Mouse (Mus musculus) mature B cell (primary cell): Measurements from ENCODE around the gene Cygb.

ENCODE experiments used
- in situ Hi-C: fragments of 300-500 bp; cut with MboI; formaldehyde crosslinking; loops from 2 replicates; pipeline ENCODE4 v1.14.3; 2019

Cygb gene

DNA sequence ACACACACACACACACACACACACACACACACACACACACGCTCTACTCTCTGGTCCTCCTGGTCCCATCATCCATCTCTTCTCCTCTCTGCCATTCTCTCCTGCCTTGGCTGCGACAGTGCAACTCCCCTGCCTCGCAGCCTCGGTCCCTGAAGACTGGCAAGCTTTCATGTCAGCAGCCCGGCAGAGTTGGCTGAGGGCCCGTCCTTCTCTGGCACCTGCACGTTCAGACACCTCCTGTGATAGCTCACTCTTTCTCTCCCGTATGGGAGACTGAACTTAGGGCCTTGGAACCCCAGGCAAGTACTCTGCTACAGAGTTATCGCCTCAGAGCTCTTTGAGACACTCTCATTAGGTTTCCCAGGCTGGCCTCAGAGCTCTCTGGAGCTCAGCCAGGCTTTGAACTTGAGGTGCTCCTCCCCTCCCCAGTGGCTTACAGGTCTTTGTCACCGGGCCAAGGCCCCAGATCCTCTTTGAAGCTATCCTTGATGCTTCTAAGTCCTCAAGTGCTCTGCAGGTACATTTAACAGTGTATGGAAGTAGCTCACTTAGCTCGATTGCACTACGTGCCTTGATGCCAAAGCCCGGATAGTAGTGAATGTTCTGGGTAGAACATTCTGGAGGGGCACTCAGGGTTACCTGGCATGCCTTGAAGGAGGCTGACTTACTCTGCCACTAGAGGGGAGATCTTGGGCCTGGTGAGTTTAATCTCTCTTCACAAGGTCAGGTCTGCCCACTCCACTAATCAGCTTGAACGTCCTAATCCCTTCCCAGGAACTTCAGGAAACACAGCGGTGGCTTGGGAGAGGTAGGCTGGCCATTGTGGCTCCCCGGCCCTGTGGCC is 2.5 kb upstream of the Cygb start:
- in situ Hi-C loops = no loop called here

DNA sequence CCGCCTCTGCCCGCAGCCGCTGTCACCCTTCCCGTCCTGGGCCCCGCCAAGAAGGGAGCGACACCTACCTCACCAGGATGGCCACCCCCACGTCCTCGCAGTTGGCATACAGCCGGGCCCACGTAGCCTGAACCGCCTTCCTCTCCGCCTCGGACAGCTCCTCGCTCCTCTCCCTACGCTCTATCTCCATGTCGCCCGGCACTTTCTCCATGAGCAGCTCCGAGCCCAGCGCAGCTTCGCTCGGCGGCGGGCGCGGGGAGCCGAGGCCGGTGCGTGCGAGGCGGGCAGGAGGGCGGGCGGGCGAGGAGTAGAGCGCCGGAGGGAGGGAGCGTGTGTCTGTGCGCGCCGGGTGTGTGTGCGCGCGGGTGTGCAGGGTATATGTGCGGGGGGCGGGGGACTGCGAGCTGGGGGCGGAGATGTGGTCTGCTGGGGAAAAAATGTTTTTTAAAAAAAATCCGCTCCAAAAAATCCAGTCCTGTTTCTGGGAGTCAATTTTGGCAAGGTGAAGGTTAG is 348 bp downstream of the Cygb start:
- in situ Hi-C loops = no loop called here

DNA sequence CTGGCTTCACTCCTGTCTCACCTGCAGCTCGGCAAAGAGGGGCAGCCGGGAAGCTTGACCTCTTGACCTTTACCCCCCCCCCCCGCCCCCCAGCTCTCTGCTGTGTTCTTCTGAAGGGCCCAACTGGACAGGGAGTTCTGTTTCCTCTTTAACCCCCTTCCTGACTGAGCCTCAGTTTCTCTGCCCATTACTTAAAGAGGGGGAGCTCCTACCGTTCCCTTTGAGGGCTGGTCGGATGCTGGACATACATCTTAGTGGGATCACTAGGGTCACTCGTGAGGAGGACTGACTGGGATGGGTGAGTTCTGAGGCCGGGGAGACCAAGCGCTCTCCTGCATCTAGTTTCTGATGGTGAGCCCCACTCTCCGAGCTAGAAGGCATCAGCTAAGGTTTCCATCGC is 879 bp downstream of the Cygb start, which contains the start of gene Prcd:
Prcd (plus strand) TSS at position 301 of the 400 bp plus-strand sequence.
- in situ Hi-C loops = no loop called here

DNA sequence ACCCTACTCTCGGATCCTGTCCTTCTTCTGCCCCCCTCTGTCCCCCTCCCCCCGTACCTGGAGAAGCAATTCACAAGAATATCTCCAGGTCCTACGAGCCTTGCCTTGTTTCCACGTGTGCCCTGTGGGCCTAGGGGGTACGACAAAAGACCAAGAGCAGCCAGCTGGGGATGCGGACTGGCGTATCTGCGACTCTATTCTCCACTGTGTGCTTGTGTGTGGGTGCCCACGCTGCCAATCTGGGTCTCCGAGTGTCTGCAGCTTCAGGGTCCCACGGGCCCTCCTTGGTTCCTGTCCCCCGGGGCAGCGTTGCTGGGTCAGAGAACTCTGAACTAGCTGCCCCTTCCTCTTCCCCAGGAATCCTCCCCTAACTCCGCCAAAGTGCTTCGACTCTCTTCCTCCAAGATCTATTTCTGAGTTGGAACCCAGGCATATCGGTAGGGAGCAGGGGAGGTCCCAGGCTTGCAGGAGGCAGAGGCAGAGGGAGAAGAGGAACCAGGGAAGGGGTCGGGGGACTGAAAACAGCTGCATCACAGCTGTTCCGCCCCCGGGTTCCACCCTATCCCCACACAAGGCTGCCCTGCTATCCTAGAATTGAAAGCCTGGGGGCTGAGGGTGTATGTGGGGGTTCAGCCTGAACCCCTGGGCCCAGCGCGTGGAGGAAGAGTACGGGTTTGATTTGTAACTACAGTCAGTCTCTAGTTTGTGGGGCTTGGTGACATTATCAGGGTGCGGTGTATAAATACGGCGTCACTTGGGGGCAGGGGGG is 1.6 kb downstream of the Cygb start:
- in situ Hi-C loops = no loop called here

DNA sequence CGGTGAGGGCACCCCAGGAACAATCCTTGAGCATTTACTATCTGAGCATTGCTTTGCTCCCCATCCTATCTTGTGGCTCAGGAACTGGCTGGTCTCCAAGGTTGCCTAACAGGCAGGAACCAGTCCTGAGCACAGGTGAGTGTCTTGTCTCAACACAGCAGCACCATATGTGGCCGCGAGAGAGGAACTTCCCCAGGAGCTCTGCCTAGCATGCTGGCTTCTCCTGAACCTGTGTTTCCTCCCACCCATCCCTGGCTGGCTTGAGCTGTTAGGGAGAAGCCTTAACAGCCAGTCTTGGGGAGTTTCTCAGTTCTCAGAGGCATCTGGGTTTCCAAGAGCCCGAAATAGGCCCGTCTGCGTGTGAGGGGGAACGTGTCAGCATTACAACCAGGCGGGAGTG is 2.8 kb downstream of the Cygb start:
- in situ Hi-C loops = no loop called here

DNA sequence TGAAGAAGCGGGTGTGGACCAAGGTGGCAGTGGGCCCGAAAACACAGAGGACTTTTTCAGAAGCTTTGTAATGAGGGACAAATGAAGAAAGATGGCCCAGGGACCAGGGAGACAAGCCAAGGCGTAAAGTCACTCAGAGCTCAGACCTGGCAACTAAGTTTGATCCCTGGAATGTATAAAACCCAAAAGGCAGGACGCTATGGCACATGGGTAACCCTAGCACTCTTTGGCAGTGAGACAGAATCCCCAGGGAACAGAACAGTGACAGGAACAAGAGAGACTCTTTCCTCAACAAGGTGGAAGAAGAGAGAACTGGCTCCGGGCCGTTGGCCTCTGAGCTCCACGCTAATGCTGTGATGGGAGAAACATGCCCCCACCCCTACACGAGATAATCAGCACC is 3.3 kb downstream of the Cygb start:
- in situ Hi-C loops = no loop called here

DNA sequence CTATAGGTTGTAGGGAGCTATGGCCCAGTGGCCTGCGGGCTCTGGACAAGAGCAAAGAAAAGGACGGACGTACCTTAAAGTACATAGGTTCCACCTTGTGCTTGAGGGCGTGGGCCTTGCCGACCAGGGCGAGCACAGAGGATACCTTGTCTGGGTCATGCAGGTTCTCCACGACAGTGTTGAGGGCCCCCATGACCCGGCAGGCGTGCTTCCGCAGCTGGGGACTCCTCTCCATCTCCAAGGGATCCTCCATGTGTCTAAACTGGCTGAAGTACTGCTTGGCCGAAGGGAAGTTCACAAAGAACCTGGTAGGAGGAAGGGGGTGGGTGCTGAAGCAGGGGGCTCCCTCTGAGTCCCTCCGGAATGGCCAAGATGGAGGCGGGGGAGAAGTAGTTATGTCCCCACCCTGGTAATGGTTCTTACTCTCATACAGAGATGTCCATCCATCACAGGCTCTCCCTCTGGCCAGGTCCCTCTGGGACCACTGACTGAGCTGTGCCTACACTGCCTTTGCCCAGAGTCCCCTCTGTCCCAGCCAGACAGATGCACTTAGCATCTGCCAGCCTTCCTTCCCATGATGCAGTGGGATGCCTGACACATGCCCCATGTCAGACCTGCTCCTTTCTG is 4.3 kb downstream of the Cygb start:
- in situ Hi-C loops = loop anchor here (10.0 kb wide), 1 partner anchor 155 kb away; no protein-coding TSS in a partner anchor

DNA sequence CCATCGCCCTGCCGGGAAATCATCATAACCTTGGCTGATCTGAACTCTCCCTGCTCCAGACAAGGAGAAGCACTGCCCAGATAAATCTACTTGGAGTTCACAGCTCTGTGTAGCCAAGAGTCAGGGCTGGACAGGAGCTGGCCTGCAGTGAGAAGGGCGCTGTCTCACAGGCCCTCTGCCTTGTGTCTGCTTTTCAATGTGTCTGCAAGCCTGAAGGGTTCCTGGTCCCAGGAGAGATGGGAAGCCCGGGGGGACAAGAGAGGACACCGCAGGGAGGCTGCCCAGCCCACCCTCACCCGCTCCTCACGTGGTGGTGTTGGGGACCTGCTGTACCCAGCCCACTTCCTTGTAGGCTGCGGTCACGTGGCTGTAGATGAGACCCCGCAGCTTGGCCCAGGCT is 5.1 kb downstream of the Cygb start:
- in situ Hi-C loops = loop anchor here (10.0 kb wide), 1 partner anchor 156 kb away; no protein-coding TSS in a partner anchor

DNA sequence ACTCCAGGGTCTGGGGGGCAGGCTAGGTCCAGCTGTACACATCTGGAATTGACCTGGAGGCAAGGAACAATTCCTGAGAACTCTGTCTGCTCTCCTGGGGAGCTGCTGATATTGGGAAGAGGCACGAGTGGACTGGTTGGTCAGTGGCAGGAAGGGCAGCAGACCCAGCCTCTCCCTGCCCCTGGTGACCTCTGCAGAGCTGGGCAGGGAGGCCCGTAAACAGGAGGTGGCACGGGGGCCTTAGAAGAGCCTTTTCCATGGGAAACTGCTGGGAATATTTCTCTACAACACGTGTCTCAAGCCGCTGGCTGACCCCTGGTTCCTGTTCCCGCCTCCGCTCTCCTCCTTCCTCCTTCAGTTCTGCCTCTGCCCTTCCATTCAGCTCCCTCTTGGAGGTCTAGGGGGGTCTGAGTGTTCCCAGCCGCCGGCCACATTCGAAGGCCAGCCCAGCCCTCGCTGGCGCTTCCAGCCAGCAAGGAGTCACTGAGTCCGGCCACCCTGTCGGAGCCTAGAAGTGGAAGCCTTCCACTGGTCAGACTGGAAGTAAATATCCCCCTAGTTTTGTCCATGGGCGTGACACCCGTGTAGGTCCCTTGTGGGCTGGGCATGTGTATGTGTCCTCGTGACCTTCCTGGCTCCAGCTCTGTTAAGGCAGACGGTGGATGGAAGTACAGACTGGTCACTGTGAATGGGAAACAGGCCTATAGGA is 5.7 kb downstream of the Cygb start:
- in situ Hi-C loops = loop anchor here (10.0 kb wide), 1 partner anchor 156 kb away; no protein-coding TSS in a partner anchor

DNA sequence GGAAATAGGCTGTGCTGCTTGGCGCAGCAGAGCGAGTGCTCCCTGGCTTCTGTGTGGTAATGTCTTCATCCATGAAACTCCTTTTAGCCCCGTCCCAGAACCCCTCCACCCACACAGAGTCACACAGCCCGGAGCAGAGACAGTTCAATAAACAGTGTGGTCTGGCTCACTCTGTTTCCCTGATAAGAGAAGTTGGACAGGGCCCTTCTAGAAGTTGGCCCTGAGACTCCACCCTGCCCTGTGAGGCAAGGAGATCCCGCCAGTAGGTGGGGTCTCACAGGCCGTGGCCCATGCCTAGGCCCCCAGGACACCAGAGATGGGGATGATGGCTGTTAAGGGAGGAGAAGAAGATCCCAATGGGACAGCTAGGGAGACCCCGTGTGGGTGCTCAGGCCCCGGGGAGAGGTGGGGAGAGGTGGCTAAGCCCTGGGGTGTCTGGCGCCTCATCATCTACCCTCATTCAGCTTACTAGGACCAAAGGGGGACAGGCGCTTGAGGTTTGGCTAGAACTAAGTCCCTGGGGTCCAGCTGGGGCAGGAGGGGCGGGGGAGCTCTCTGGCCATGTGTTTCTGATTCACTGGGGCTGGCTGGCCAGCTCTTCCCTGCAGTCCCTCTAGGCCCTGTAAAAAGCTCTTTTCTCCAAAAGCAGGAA is 6.6 kb downstream of the Cygb start:
- in situ Hi-C loops = loop anchor here (10.0 kb wide), 1 partner anchor 157 kb away; no protein-coding TSS in a partner anchor

DNA sequence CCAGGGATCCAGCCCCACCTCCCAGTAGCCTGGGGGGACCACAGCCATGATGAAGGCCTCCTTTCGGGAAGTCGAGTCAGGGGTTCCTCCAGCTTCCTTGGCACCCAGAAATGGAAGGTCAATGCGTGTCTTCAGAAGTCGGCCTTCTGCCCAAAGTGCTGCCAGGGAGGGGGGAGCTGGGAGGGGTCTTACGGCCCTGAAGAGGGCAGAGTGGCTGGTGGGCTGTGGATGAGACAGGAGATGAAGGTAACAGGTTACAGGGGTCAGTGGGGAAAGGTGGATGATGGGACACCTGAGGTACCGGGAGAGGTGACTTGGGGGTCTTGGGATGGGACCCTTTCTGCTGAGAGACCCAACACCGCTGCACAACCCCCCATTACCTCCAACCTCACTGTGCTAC is 7.3 kb downstream of the Cygb start:
- in situ Hi-C loops = loop anchor here (10.0 kb wide), 1 partner anchor 158 kb away; no protein-coding TSS in a partner anchor

DNA sequence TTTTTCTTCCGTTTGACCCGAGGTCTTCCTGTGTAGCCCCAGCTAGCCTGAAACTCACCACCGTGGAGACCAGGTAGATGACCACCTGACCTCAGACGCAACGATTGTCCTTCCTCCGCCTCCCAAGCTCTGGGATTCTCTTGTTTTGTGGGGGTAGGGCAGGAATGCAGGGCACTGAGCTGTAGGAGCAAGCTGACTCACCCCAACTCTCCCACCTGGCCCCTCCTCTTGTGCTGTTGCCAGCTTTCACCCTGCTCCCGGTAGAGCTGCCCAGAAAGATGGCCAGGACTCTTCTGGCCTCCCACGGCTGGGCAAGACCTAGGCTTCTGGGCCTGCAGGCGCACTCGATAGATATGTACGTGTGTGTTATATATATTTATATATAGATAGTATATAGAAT is 8.0 kb downstream of the Cygb start:
- in situ Hi-C loops = loop anchor here (10.0 kb wide), 1 partner anchor 159 kb away; no protein-coding TSS in a partner anchor

DNA sequence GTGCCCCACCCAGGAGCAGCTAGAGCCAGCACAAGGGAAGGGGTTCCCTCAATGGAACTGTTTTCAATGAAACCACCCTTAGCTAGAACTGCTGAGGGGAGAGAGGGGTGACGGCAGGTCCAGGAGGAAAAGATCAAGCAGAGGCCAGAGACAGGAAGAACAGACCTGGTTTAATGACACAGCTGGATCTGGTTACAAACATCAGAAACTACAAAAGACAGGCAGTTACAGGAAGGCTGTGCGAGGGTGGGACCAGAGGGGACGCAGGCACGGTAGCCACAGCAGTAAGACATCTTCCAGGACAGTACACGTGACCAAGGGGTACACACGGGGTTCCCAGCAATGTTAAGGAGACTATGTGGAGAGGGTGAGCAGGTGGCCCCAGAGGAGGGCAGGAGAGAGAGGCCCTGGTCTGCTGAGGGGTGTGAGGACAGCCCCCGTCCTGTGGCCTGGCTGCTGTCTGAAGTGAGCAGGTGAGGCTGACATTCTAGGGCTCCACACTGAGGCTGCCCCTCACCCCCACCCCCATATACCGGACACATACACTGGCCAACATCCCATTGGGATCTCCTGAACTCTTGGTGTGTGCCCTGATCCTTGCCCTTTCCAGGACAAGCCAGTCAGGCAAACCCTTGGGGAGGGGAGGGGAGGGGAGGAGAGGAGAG is 8.5 kb downstream of the Cygb start:
- in situ Hi-C loops = loop anchor here (10.0 kb wide), 1 partner anchor 159 kb away; no protein-coding TSS in a partner anchor

DNA sequence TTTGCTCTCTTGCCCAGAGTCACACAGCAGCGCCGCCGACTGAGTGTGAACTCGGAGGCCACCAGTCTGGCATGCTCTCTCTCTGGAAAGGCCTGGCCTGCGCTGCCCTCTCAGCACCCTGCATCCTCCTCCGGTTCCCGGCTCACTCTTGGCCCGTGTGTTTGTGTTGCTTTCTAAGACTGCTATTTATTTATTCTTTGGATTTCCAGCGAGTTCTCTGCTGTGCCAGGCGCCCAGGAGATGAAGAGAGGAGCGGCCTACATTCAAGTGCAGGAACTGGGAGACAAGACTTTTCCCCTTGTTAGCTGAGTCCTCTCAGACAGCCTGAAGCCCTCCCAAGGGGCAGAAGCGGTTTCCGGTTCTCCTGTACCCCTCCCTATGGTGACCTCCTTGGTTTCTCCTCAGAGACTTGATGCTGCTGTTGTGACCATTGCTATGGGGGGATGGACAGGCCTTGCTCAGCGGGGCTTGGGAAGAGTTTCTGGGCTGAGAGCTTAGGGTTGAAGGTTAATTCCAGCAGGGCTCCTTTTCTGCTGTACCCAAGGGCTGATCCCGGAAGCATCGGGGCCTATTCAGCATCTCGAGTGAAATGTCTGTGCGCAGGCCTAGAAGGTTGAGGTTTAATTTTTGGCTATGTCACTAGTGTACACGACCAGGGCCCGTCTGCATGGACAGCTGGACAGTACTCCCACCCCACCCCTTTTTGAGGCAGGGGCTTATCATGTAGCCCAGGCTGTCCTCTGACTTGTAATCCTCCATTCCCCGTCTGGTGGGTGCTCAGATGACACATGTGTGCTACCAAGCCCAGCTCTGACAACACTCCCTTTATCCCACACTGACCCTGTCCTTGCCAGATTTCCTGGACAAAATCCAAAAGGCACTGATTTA is 9.6 kb downstream of the Cygb start:
- in situ Hi-C loops = loop anchor here (10.0 kb wide), 1 partner anchor 160 kb away; no protein-coding TSS in a partner anchor

DNA sequence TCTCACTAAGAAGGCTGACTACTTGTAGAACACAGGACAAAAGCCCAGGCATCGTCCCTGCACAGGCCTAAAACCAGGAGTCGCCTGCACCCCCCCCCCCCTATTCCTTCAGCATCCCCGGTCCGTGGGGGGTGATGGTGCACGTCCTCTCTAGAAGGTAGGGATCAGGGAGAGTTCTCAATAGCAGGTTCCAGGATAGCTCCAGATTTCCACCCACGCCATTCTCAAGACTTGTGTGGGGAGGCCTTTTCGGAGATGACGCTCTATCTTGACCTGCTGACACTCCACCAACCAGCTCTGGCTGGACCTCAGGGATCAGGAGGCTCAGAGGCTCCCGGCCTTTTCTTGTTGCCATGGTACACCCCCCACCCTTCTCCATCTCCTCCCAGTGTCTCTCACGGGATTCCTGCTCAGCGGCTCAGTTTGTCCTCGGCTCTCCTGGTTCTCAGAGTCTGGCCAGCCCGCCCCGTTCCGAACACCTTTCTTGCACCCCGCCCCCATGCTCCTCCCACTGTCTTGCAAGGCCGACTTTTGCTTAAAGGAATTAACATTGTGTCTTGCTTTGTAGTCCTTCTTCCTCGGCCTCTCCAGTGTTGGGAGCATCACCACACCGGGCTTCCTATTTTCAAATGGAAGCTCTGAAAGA is 10.4 kb downstream of the Cygb start:
- in situ Hi-C loops = loop anchor here (10.0 kb wide), 1 partner anchor 161 kb away; no protein-coding TSS in a partner anchor

DNA sequence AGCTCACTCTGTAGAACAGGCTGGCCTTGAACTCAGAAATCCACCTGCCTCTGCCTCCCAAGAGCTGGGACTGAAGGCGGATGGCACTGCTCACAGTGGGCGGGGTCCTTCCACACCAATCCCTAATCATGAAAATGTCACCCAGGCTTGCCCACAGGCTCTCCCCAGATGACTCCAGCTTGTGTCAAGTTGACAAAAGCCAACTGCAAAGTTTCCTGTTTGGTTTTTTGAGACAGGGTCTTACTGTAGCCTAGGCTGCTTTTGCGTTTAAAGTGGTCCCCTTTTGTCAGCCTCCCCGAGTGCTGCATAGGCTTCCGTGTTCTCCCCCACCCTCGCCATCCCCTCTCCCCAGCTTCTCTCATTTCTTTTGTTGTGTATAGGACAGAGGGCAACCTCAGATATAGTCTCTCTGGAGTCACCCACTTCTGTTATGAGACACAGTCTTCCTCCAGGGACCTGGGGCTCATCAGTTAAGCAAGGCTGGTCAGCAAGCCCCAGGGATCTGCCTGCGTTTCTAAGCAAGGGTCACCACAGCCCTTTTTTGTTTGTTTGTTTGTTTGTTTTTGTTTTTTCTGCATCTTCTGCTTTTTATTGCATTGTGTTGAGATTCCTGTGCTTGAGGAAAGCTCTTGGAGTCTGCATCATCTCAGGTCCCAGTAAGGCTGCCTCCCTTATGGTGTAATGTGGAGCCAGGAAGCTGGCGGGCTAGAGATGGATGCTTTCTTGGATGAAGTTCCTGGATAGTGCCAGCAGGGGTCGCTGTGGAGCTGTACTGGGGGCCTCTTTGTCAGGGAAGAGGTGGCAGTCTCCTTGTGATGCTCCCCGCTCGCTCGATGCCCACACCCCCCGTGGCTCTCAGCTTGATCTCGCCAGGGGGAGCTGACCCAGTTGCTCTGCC is 11.2 kb downstream of the Cygb start:
- in situ Hi-C loops = loop anchor here (10.0 kb wide), 1 partner anchor 162 kb away; no protein-coding TSS in a partner anchor

DNA sequence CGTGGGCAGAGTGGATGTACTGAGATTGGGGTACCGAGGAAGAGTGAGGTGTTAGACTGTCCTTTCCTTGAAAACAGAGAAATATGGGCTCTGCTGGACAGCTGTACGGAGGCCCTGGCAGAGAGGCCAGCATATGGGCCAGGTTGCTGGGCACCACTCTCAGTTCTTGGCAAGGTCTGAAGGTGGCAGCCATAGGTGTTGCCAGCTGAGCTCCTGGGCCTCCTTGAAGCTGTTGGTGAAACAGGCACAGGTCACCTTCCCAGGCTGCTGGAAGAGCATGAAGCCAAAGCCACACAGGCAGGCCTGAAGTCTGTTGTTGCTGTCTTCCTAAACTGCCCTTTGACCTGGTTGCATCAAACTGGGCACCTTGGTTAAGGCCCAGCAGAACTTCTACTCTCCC is 12.4 kb downstream of the Cygb start:
- in situ Hi-C loops = loop anchor here (10.0 kb wide), 1 partner anchor 163 kb away; no protein-coding TSS in a partner anchor
